Mouse (Mus musculus) hindbrain, embryonic 14.5 days (tissue): ENCODE results near the gene Necap2. TPM values are rescaled to one million over a fixed set of nuclear protein-coding genes. Genes with fewer than 3 reads are reported as not detected.

Experiments
- ATAC-seq: fragments of 200-750 bp; cut with Nextera tagmentation; 2 replicates; pipeline ENCODE4 v1.8.0; 2017; ENCODE audit warnings: moderate number of reproducible peaks, mild to moderate bottlenecking, moderate TSS enrichment, moderate library complexity; ENCODE audit not compliant: low FRiP score
- DNase-seq: peaks from one replicate; pipeline ENCODE4 v3.0.0-alpha.2; 2015; ENCODE audit warnings: low spot score
- H3K27ac ChIP-seq: fragments of 300-500 bp; sonication (generic); 2 replicates; pipeline ENCODE4 v1.5.1; 2014; ENCODE audit warnings: mild to moderate bottlenecking, moderate library complexity
- H3K27me3 ChIP-seq: fragments of 300-500 bp; sonication (generic); 2 replicates; pipeline ENCODE4 v1.6.1; 2014; ENCODE audit warnings: mild to moderate bottlenecking, low read length, mixed read lengths; ENCODE audit not compliant: control insufficient read depth, insufficient read depth
- H3K36me3 ChIP-seq: fragments of 300-500 bp; sonication (generic); replicated peaks from 2 replicates; pipeline ENCODE4 v1.6.1; 2014; ENCODE audit not compliant: control insufficient read depth, insufficient read depth
- H3K4me1 ChIP-seq: fragments of 300-500 bp; sonication (generic); replicated peaks from 2 replicates; pipeline ENCODE4 v1.6.1; 2014; ENCODE audit warnings: antibody characterized with exemption, low read length, mixed read lengths; ENCODE audit not compliant: control insufficient read depth, insufficient read depth
- H3K4me2 ChIP-seq: fragments of 300-500 bp; sonication (generic); replicated peaks from 2 replicates; pipeline ENCODE4 v1.6.1; 2014; ENCODE audit warnings: mild to moderate bottlenecking, moderate library complexity
- H3K4me3 ChIP-seq: fragments of 300-500 bp; sonication (generic); replicated peaks from 2 replicates; pipeline ENCODE4 v1.5.1; 2014; ENCODE audit warnings: mild to moderate bottlenecking, low read length
- H3K9ac ChIP-seq: fragments of 300-500 bp; sonication (generic); 2 replicates; pipeline ENCODE4 v1.6.1; 2014
- H3K9me3 ChIP-seq: fragments of 300-500 bp; sonication (generic); 2 replicates; pipeline ENCODE4 v1.6.1; 2016; ENCODE audit warnings: low read length; ENCODE audit not compliant: control insufficient read depth
- WGBS: fragments of 180-500 bp; shearing (Covaris S2); extraction: QIAGEN DNeasy Blood & Tissue Kit; methylation state at CpG from one replicate; pipeline ENCODE4 v1.1.7; 2014; 5-methylcytosine and 5-hydroxymethylcytosine counted together
- polyA plus RNA-seq: library from polyadenylated mRNA; unstranded; fragments of >200 nt; fragmentation: Nextera tagmentation; extraction: Ambion mirVana; gene quantifications from 2 replicates; pipeline ENCODE4 v1.2.1, GENCODE M21; 2014

Necap2 gene
- polyA plus RNA-seq, 1 experiment from 2014 or later = 46.9 TPM

DNA sequence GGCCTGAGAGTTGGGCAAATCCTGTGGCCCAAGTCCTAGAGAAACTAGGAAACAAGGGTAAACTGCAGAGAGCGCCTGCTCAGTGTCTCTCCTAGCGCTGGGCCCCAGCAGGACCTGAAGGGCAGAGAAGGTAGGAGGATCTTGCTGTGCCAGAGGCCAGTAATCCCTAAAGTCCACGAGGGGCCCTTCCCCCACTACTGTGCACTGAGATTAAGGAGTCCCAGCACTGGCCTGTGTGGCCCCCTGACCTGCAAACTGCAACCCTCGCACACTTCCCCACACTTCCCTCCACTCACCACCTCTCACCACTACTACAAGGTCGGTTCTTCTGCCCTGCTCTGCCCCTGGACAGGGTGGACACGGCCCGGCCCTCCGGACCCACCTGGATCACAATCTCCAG lies 25.0 kb downstream of the Necap2 start:
- Histone ChIP-seq H3K27ac (peak overlapping the region; percentile 86), H3K4me1 (peaks cover 37% of the 10 kb centered on the region), H3K36me3 (no peaks in the 10 kb centered on the region; the same call in 1 of the 2 replicates), H3K9ac (peak overlapping the region; percentile 46; the same call in 1 of the 2 replicates), H3K4me3 (0 out of 2 replicates have a peak overlapping the region, but pooled peaks have one; percentile 10), H3K27me3 (no peaks in the 10 kb centered on the region), H3K4me2 (peak overlapping the region; percentile 48), H3K9me3 (no peaks in the 10 kb centered on the region)
- WGBS = 49% methylated on average over 8 of the region's 8 CpGs
- no peak for DNase-seq
- ATAC-seq = no peak; the same call in 1 of the 2 replicates

- no peaks in the 10 kb centered on the region for H3K9me3 ChIP-seq
- no peak overlapping the region for H3K4me2 ChIP-seq
- H3K9ac ChIP-seq = no peak overlapping the region
- H3K27me3 ChIP-seq = no peaks in the 10 kb centered on the region
- H3K27ac ChIP-seq = no peak overlapping the region
- WGBS = 80% methylated on average over 12 of the region's 12 CpGs
- no peak for ATAC-seq
- H3K4me1 ChIP-seq = peaks cover 37% of the 10 kb centered on the region
- H3K4me3 ChIP-seq = no peak overlapping the region
- H3K36me3 ChIP-seq = no peaks in the 10 kb centered on the region; the same call in 1 of the 2 replicates
- no peak for DNase-seq
Observed at GRCm38 (mm10) chr4:141052442-141052841, 25.7 kb downstream of the Necap2 start.

DNA sequence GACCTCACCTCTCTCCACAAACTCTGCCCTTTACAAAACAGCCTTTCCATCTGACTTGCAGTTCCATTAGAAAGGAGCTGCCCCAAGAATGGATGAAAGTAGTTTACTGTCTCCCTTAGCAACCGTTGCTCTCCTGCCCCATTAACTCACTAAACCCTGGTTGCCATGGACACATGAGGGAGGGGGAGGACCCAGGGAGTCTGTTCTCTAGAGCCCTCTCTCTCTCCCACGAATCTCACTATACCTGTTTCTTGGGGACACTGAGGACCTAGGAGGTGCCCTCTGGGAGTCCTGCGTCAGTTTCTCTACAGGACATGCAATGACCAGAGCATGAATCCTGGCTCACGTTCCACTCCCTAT lies 28.7 kb downstream of the Necap2 start:
- Histone ChIP-seq H3K4me1 (peaks cover 37% of the 10 kb centered on the region), H3K4me2 (peak overlapping the region; percentile 35), H3K9me3 (no peaks in the 10 kb centered on the region), H3K36me3 (0 out of 2 replicates have a peak, but pooled peaks cover 6% of the 10 kb centered on the region), H3K27ac (peak overlapping the region; percentile 95), H3K4me3 (no peak overlapping the region), H3K27me3 (no peaks in the 10 kb centered on the region), H3K9ac (peak overlapping the region; percentile 49)
- WGBS = 16% methylated on average over 4 of the region's 4 CpGs
- ATAC-seq = peak; percentile 71
- peak; percentile 87 for DNase-seq

DNA sequence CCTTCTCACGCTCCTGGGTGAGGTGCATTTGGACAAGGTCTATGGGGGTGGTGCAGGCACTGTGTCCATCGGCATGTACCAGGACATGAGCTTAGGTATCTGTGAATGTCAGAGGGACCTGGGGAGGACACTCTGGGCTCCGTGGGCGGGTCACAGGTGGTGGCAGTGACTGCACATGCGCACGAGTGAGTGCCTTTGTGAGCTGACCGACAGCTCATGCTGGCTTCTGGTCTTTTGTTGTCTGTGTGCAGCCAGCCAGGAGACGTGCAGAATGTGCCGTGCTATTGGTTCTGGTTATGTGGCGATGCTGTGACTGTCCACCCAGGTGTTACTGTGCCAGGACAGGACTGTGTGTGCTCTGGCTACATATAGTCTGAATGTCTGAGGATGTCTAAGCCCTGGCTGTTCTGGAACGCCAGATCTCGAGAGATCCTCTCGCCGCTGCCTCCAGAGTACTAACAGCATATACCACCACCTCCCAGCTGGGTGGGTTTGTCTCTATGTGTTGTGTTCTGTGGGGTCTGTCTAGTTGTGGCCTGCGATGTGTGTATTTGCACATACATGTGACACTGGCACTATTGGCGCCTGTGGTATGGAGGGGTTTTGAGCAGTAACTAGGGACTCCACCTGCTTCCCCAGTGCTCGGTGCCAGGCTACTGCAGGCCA lies 29.2 kb downstream of the Necap2 start:
- 0 out of 2 replicates have a peak, but pooled peaks cover 6% of the 10 kb centered on the region for H3K36me3 ChIP-seq
- H3K4me1 ChIP-seq = peaks cover 34% of the 10 kb centered on the region
- DNase-seq (peak; percentile 48), ATAC-seq (peak; percentile 25)
- WGBS = 22% methylated on average over 17 of the region's 17 CpGs
- H3K9me3 ChIP-seq = no peaks in the 10 kb centered on the region
- H3K9ac ChIP-seq = peak overlapping the region; percentile 49
- H3K27ac ChIP-seq = peak overlapping the region; percentile 95
- peak overlapping the region; percentile 35 for H3K4me2 ChIP-seq
- H3K27me3 ChIP-seq = no peaks in the 10 kb centered on the region
- H3K4me3 ChIP-seq = no peak overlapping the region

- ATAC-seq = 0 out of 2 replicates have a peak, but pooled peaks have one; percentile 29
- H3K4me1 ChIP-seq = peaks cover 17% of the 10 kb centered on the region
- H3K9ac ChIP-seq = no peak overlapping the region
- WGBS = 14% methylated on average over 8 of the region's 8 CpGs
- 0 out of 2 replicates have a peak overlapping the region, but pooled peaks have one; percentile 17 for H3K27ac ChIP-seq
- no peaks in the 10 kb centered on the region for H3K9me3 ChIP-seq
- DNase-seq = peak; percentile 77
- H3K36me3 ChIP-seq = peaks cover 24% of the 10 kb centered on the region
- H3K4me2 ChIP-seq = no peak overlapping the region
- no peak overlapping the region for H3K4me3 ChIP-seq
- H3K27me3 ChIP-seq = no peaks in the 10 kb centered on the region
Observed at GRCm38 (mm10) chr4:141044816-141045215, 33.3 kb downstream of the Necap2 start.

DNA sequence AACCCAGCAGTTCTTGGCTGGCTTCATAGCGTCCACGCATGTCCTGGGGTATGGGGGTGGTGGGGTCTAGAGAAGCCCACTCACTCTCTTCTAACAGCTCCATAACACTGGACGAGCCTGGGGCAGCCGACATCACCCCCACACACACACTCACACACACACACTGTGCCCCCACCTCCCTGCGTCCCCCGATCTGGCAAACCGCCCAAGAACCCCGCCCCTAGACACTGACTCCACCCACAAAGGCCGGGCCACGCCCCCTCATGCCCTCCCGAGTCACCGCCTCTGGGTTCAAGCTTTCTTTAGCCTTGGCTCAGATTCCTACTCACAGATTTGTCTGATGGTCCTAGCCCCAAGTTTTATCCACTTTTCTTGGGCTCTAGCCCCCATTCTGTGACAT lies 37.0 kb downstream of the Necap2 start:
- no peak overlapping the region for H3K4me2 ChIP-seq
- H3K9me3 ChIP-seq = no peaks in the 10 kb centered on the region
- DNase-seq (no peak), ATAC-seq (no peak)
- H3K9ac ChIP-seq = no peak overlapping the region
- peaks cover 48% of the 10 kb centered on the region for H3K36me3 ChIP-seq
- H3K4me1 ChIP-seq = no peaks in the 10 kb centered on the region
- WGBS = 51% methylated on average over 12 of the region's 12 CpGs
- no peak overlapping the region for H3K27ac ChIP-seq
- H3K4me3 ChIP-seq = no peak overlapping the region
- H3K27me3 ChIP-seq = no peaks in the 10 kb centered on the region

DNA sequence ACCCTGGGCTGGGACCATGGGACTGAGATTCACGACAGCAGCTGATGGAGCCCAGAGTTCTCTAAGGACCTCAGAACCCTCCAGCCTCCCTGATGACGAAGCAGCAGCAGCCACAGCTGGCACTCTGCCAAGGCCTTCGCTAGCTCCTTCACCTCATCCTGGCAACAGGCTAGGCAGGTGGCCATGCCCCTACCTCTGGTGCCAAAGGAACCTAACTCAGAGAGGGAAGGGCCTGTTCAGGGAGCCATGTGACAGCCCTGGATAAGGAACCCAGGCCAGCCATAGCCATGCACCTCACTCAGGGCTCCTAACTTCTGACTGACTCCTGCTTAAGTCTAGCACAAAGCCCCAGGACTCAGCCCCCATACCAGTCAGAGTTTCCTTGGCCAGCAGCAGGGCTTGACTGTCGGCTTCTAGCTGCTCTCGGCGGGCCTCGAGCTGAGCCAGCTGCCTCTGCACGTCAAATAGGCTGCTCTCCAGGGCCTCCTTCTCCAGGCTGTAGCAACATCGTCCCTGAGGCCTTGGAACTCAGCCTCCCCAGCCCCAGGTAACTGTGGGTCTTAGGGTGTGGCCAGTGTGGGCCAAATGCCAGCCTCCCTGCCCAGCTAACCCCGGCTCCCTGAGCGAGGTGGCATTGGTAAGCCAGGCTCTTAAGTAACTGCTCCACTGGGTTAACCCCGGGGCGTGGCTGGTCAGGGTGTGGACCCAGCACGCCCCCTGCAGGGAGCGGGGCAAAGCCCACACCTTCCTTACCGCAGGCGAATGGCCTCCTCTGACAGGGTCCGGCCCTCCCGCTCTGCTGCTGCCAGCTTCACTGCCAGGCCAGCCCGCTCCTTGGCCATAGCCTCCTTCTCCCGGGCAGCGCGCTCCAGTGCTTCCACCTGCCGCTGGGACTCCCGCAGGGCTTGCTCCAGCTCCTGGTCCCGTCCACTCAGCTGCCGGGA lies 44.3 kb downstream of the Necap2 start:
- peaks cover 61% of the 10 kb centered on the region; the same call in 1 of the 2 replicates for H3K36me3 ChIP-seq
- no peaks in the 10 kb centered on the region for H3K9me3 ChIP-seq
- H3K27me3 ChIP-seq = no peaks in the 10 kb centered on the region
- ATAC-seq (peak; percentile 39; the same call in 1 of the 2 replicates), DNase-seq (no peak)
- 0 out of 2 replicates have a peak overlapping the region, but pooled peaks have one; percentile 47 for H3K27ac ChIP-seq
- no peak overlapping the region for H3K4me2 ChIP-seq
- H3K9ac ChIP-seq = no peak overlapping the region
- WGBS = 71% methylated on average over 27 of the region's 27 CpGs
- H3K4me3 ChIP-seq = no peak overlapping the region
- peaks cover 8% of the 10 kb centered on the region; the same call in 1 of the 2 replicates for H3K4me1 ChIP-seq

DNA sequence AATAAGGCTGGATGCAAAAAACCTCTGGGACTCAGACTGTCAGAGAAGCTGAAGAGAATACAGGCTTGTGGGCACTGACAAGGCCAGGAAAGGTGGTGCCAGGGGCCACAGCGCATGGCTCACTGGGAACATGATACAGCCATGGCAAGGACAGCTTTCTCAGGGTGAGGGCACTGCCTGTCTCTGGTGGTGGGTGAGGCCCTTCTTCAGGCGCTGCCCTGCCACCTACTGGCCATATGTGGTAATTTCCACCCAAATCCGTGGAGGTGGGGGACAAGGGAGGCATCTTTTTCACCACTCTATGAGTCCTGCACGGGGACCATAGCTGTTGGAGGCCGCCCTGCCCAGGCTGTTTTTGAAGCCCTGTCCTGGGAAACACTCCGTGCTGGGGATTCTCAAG lies 46.4 kb downstream of the Necap2 start:
- H3K36me3 ChIP-seq = peaks cover 64% of the 10 kb centered on the region
- no peaks in the 10 kb centered on the region for H3K9me3 ChIP-seq
- DNase-seq = peak; percentile 80
- H3K9ac ChIP-seq = no peak overlapping the region
- H3K4me3 ChIP-seq = no peak overlapping the region
- peak; percentile 69 for ATAC-seq
- no peak overlapping the region for H3K4me2 ChIP-seq
- 20% methylated on average over 6 of the region's 6 CpGs for WGBS
- peaks cover 8% of the 10 kb centered on the region; the same call in 1 of the 2 replicates for H3K4me1 ChIP-seq
- no peak overlapping the region for H3K27ac ChIP-seq
- no peaks in the 10 kb centered on the region for H3K27me3 ChIP-seq
